Mouse (Mus musculus): ENCODE results near the gene Otulin. TPM values are rescaled to one million over a fixed set of nuclear protein-coding genes. Genes with fewer than 3 reads are reported as not detected.

The Otulin gene
- total and polyA plus RNA-seq, 3 experiments = 65.5 to 70.6 TPM; not detected in 1

DNA sequence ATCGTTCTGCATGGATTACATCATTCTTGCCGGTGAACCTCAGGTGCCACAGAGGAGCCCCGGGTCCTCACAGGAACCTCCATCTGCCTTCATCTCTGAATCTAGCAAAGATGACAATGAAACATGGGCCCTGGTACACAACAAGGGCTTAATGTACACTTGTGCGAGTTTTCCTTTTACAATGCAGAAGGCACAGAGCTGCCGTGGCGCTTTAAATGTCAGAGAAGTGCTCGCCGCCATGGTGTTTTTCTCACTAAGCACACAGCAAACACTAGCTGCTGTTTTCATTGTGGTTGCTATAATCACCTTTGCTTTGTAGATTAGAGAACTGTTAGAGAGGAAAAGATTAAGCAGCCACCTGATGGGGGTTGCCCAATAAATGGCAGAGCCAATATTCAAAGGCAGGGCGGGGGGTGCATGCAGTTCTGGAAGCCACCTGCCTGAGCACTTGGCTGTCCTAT, 37.5 kb upstream of the Otulin start:
- Histone ChIP-seq H3K4me1 (ENCODE audit: control insufficient read depth in 1 of 2, insufficient read depth in 2 of 2, low read length in 2 of 2) (peaks cover 30 to 50% of the 10 kb centered on the region in 2 experiments), H3K36me3 (ENCODE audit: control insufficient read depth in 1 of 2, insufficient read depth in 2 of 2, low read length in 2 of 2) (peaks cover 0 to 37% of the 10 kb centered on the region in 2 experiments; a peak in 2 of 4 replicates), H3K79me2 (ENCODE audit: control insufficient read depth, insufficient read depth, low read length, poor library complexity) (no peaks in the 10 kb centered on the region; the same call in 1 of the 2 replicates), H3K9ac (ENCODE audit: control insufficient read depth, low read depth, low read length, poor library complexity, severe bottlenecking) (no peak overlapping the region), H3K27ac (ENCODE audit: control insufficient read depth, low read depth, low read length) (peak overlapping the region; percentile 21), H3K9me3 (replicated peaks; ENCODE audit: insufficient read depth, low read length) (no peaks in the 10 kb centered on the region), H3K4me3 (ENCODE audit: control insufficient read depth in 1 of 2, insufficient read depth in 1 of 2, low read depth in 2 of 2, low read length in 2 of 2) (no peak overlapping the region), H3K27me3 (ENCODE audit: control insufficient read depth in 1 of 2, insufficient read depth in 2 of 2, low read length in 2 of 2) (no peaks in the 10 kb centered on the region)
- DNase-seq (ENCODE audit: low read depth, low spot score) = peak; percentile 50
- TF ChIP-seq CHD1 (IDR thresholded peaks at IDR 0.05; ENCODE audit: low read depth, low read length) (no peak), ZKSCAN1 (IDR thresholded peaks at IDR 0.05; ENCODE audit: low read depth, low read length) (no peak), ZC3H11A (IDR thresholded peaks at IDR 0.05; ENCODE audit: low read depth, low read length) (no peak), USF1 (IDR thresholded peaks at IDR 0.05; ENCODE audit: low read depth, low read length) (peak; percentile 83), EP300 (IDR thresholded peaks at IDR 0.05; ENCODE audit: low read depth in 1 of 2, low read length in 2 of 2) (peak; percentile 33 to 75; a peak in 2 of 4 replicates), UBTF (IDR thresholded peaks at IDR 0.05; ENCODE audit: borderline replicate concordance, insufficient read depth, low read depth, low read length) (no peak), MYC (IDR thresholded peaks at IDR 0.05; ENCODE audit: low read depth, low read length) (no peak), RCOR1 (IDR thresholded peaks at IDR 0.05; ENCODE audit: low read depth, low read length) (no peak), GABPA (IDR thresholded peaks at IDR 0.05; ENCODE audit: low read depth, low read length) (no peak), MAX (IDR thresholded peaks at IDR 0.05; ENCODE audit: low read length) (no peak), TCF12 (IDR thresholded peaks at IDR 0.05; ENCODE audit: low read depth, low read length) (peak; percentile 73), JUND (IDR thresholded peaks at IDR 0.05; ENCODE audit: low read depth, low read length) (no peak), POLR2A (IDR thresholded peaks at IDR 0.05; ENCODE audit: control insufficient read depth in 1 of 2, insufficient read depth in 1 of 2, low read depth in 1 of 2, low read length in 2 of 2, poor library complexity in 1 of 2) (no peak), BHLHE40 (IDR thresholded peaks at IDR 0.05; ENCODE audit: borderline replicate concordance, low read depth, low read length) (no peak), MXI1 (IDR thresholded peaks at IDR 0.05; ENCODE audit: low read depth, low read length) (no peak; the same call in 1 of the 2 replicates), ZNF384 (IDR thresholded peaks at IDR 0.05; ENCODE audit: low read depth, low read length) (no peak), ZMIZ1 (IDR thresholded peaks at IDR 0.05; ENCODE audit: low read depth, low read length) (no peak), E2F4 (IDR thresholded peaks at IDR 0.05; ENCODE audit: borderline replicate concordance, low read depth, low read length) (no peak), MEF2A (IDR thresholded peaks at IDR 0.05; ENCODE audit: extremely low read depth, insufficient replicate concordance, low read depth, low read length, poor library complexity, severe bottlenecking) (no peak), ELF1 (IDR thresholded peaks at IDR 0.05; ENCODE audit: low read depth, low read length) (no peak), CHD2 (IDR thresholded peaks at IDR 0.05; ENCODE audit: low read length) (no peak; the same call in 1 of the 2 replicates), CTCF (IDR thresholded peaks at IDR 0.05 in 2 of 3, conservative IDR thresholded peaks at IDR 0.05 in 1 of 3; ENCODE audit: control insufficient read depth in 1 of 3, insufficient read depth in 1 of 3, low read depth in 2 of 3, low read length in 3 of 3, poor library complexity in 1 of 3, severe bottlenecking in 1 of 3) (no peak), SIN3A (IDR thresholded peaks at IDR 0.05; ENCODE audit: low read length) (peak; percentile 42; the same call in 1 of the 2 replicates), POLR2AphosphoS2 (IDR thresholded peaks at IDR 0.05; ENCODE audit: low read length) (no peak), MYB (IDR thresholded peaks at IDR 0.05; ENCODE audit: low read depth, low read length) (0 out of 2 replicates have a peak, but pooled peaks have one; percentile 22), KAT2A (conservative IDR thresholded peaks at IDR 0.05; ENCODE audit: low read depth, low read length) (no peak), TBP (IDR thresholded peaks at IDR 0.05; ENCODE audit: low read depth, low read length) (no peak), USF2 (IDR thresholded peaks at IDR 0.05; ENCODE audit: borderline replicate concordance in 1 of 2, insufficient read depth in 1 of 2, low read depth in 1 of 2, low read length in 2 of 2) (0 out of 4 replicates have a peak, but pooled peaks of 1 of the 2 experiments have one; percentile 42), GATA1 (IDR thresholded peaks at IDR 0.05; ENCODE audit: low read depth, low read length) (peak; percentile 48; the same call in 1 of the 2 replicates), RAD21 (IDR thresholded peaks at IDR 0.05; ENCODE audit: low read depth, low read length) (no peak), MAZ (IDR thresholded peaks at IDR 0.05; ENCODE audit: low read depth, low read length) (no peak; the same call in 1 of the 2 replicates), ETS1 (IDR thresholded peaks at IDR 0.05; ENCODE audit: low read depth, low read length) (peak; percentile 84), NELFE (IDR thresholded peaks at IDR 0.05; ENCODE audit: low read depth, low read length) (no peak), HCFC1 (IDR thresholded peaks at IDR 0.05; ENCODE audit: low read depth, low read length) (0 out of 2 replicates have a peak, but pooled peaks have one; percentile 14), TAL1 (IDR thresholded peaks at IDR 0.05; ENCODE audit: low read length) (no peak), NRF1 (IDR thresholded peaks at IDR 0.05; ENCODE audit: insufficient read depth, low read depth, low read length, poor library complexity, severe bottlenecking) (no peak), MAFK (IDR thresholded peaks at IDR 0.05; ENCODE audit: borderline replicate concordance, low read depth, low read length) (no peak)

All from MEL (cell line).